ENCODE assay signal across 22 mouse cellular contexts in the genomic region with DNA sequence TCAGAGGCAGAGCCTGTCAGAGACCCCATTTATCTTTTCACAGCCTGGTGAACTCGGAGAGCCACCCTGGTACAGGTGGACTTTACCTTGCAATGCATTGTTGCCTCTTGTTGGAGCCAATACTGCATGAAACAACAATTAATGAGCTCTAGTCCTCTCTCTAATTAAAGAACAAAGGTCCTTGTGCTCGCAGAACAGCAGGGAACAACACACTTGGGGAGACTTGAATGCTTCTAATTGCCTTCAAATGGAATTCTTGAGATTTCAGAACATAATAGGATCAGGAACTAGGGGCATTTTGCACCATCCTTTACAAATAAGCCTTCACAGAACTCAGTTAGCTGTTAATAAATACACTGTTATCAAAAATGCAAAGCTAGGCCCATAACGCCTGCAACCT.
DNase-seq lines count a peak whose midpoint lies in the region; ATAC-seq and TF ChIP-seq lines count a peak whose summit lies in the region.
"Had no signal": no experiment of that assay in that cellular context is flagged by ENCODE, and none has a peak within 500 bp of the region (broad histone marks: within the 10 kb centered on the region; RNA-seq: fewer than 3 reads in every experiment).

No protein-coding gene starts in this region.

- no peaks in the 10 kb centered on the region for H3K9me3 ChIP-seq in forebrain, embryonic 12.5 days
- H3K9me3 ChIP-seq in forebrain, embryonic 15.5 days, result no peaks in the 10 kb centered on the region
- no peaks in the 10 kb centered on the region for H3K9me3 ChIP-seq in kidney, embryonic 15.5 days (replicated peaks)
- H3K9me3 ChIP-seq in kidney, embryonic 14.5 days (ENCODE audit: control insufficient read depth, low read length), result no peaks in the 10 kb centered on the region
- H3K9me3 ChIP-seq in intestine, postnatal 0 days (ENCODE audit: control insufficient read depth), result no peaks in the 10 kb centered on the region
- H3K9me3 ChIP-seq: embryonic facial prominence, embryonic 13.5 days; limb, embryonic 13.5 days; liver, embryonic 13.5 days; midbrain, embryonic 13.5 days had no signal

- no peak overlapping the region for H3K27ac ChIP-seq in forebrain, embryonic 12.5 days
- no peak overlapping the region for H3K27ac ChIP-seq in forebrain, embryonic 15.5 days (replicated peaks)
- H3K27ac ChIP-seq in kidney, embryonic 15.5 days, result 0 out of 2 replicates have a peak overlapping the region, but pooled peaks have one; percentile 18
- H3K27ac ChIP-seq in kidney, embryonic 14.5 days (ENCODE audit: low read depth, low read length), result no peak overlapping the region
- peak overlapping the region; percentile 63; the same call in 1 of the 2 replicates for H3K27ac ChIP-seq in intestine, postnatal 0 days (ENCODE audit: low read depth, low read length)
- H3K27ac ChIP-seq: embryonic facial prominence, embryonic 13.5 days; hindbrain, postnatal 0 days; limb, embryonic 13.5 days; liver, embryonic 13.5 days; midbrain, embryonic 13.5 days had no signal

- H3K4me2 ChIP-seq in forebrain, embryonic 12.5 days, result no peak overlapping the region
- H3K4me2 ChIP-seq in forebrain, embryonic 15.5 days (replicated peaks), result no peak overlapping the region
- H3K4me2 ChIP-seq in kidney, embryonic 15.5 days, result no peak overlapping the region
- no peak overlapping the region for H3K4me2 ChIP-seq in kidney, embryonic 14.5 days (replicated peaks; ENCODE audit: low read depth, low read length)
- no peak overlapping the region; the same call in 1 of the 2 replicates for H3K4me2 ChIP-seq in intestine, postnatal 0 days (replicated peaks; ENCODE audit: low read depth)
- H3K4me2 ChIP-seq: embryonic facial prominence, embryonic 13.5 days; heart, embryonic 11.5 days; limb, embryonic 13.5 days; liver, embryonic 13.5 days; midbrain, embryonic 13.5 days had no signal

- ATAC-seq in forebrain, embryonic 12.5 days (ENCODE audit: low FRiP score), result peak; percentile 20; the same call in 1 of the 2 replicates
- ATAC-seq in forebrain, embryonic 15.5 days (replicated peaks), result no peak
- no peak for ATAC-seq in kidney, embryonic 15.5 days (replicated peaks; ENCODE audit: low FRiP score)
- no peak for ATAC-seq in kidney, embryonic 14.5 days (ENCODE audit: low FRiP score, low TSS enrichment)
- ATAC-seq in intestine, postnatal 0 days, result no peak
- ATAC-seq: hindbrain, postnatal 0 days; midbrain, embryonic 13.5 days; Patski had no signal

- no peak overlapping the region for H3K9ac ChIP-seq in forebrain, embryonic 12.5 days
- no peak overlapping the region for H3K9ac ChIP-seq in forebrain, embryonic 15.5 days (replicated peaks)
- no peak overlapping the region for H3K9ac ChIP-seq in kidney, embryonic 15.5 days
- H3K9ac ChIP-seq in kidney, embryonic 14.5 days (ENCODE audit: low read depth, low read length), result no peak overlapping the region
- no peak overlapping the region for H3K9ac ChIP-seq in intestine, postnatal 0 days (ENCODE audit: low read depth, low read length)
- H3K9ac ChIP-seq: embryonic facial prominence, embryonic 13.5 days; limb, embryonic 13.5 days; liver, embryonic 13.5 days; midbrain, embryonic 13.5 days had no signal

- no peak for TF ChIP-seq POLR2A in brain, embryonic 14.5 days (IDR thresholded peaks at IDR 0.05; ENCODE audit: borderline replicate concordance, extremely low read depth, insufficient read depth, insufficient read length, poor library complexity, severe bottlenecking)

- no peak for TF ChIP-seq CTCF in brain, embryonic 14.5 days (IDR thresholded peaks at IDR 0.05; ENCODE audit: borderline replicate concordance, extremely low read depth, insufficient read depth, insufficient read length)
- no peak for TF ChIP-seq CTCF in intestine, postnatal 0 days (IDR thresholded peaks at IDR 0.05; ENCODE audit: low read depth)

- WGBS in forebrain, embryonic 12.5 days, result 12% methylated on average over 3 of the region's 3 CpGs
- WGBS in forebrain, embryonic 15.5 days, result 17% methylated on average over 3 of the region's 3 CpGs
- WGBS in kidney, embryonic 15.5 days, result 57% methylated on average over 3 of the region's 3 CpGs
- WGBS in kidney, embryonic 14.5 days, result 53% methylated on average over 3 of the region's 3 CpGs
- 36% methylated on average over 3 of the region's 3 CpGs for WGBS in intestine, postnatal 0 days

- peaks cover 29% of the 10 kb centered on the region for H3K4me1 ChIP-seq in forebrain, embryonic 12.5 days
- H3K4me1 ChIP-seq in forebrain, embryonic 15.5 days, result peaks cover 25% of the 10 kb centered on the region
- peaks cover 56% of the 10 kb centered on the region for H3K4me1 ChIP-seq in kidney, embryonic 15.5 days
- H3K4me1 ChIP-seq in kidney, embryonic 14.5 days (ENCODE audit: control insufficient read depth, insufficient read depth, low read length), result peaks cover 40% of the 10 kb centered on the region
- H3K4me1 ChIP-seq in intestine, postnatal 0 days (replicated peaks; ENCODE audit: control insufficient read depth, insufficient read depth, low read length), result peaks cover 16% of the 10 kb centered on the region; the same call in 1 of the 2 replicates

- peak; percentile 66 for DNase-seq in brain, embryonic 14.5 days (ENCODE audit: low read depth)
- no peak for DNase-seq in yolk sac, embryonic 10.5 days (ENCODE audit: low spot score)
- DNase-seq in frontal cortex, postnatal 14 days (ENCODE audit: low spot score in 2 of 2), result no peak
- DNase-seq: adrenal gland, postnatal 36 days; cerebellum, adult 11-12 months; cerebellum, postnatal 10 days; kidney, postnatal 36 days; liver, embryonic 13.5 days; lung, adult 2 months; lung, postnatal 14 days had no signal

- H3K4me3 ChIP-seq in forebrain, embryonic 12.5 days (replicated peaks), result no peak overlapping the region
- no peak overlapping the region for H3K4me3 ChIP-seq in forebrain, embryonic 15.5 days
- H3K4me3 ChIP-seq in kidney, embryonic 15.5 days (replicated peaks), result no peak overlapping the region
- no peak overlapping the region for H3K4me3 ChIP-seq in kidney, embryonic 14.5 days (ENCODE audit: low read length)
- no peak overlapping the region for H3K4me3 ChIP-seq in intestine, postnatal 0 days (ENCODE audit: low read depth, low read length)
- H3K4me3 ChIP-seq: embryonic facial prominence, embryonic 13.5 days; erythroblast, embryonic 14.5 days; limb, embryonic 13.5 days; liver, embryonic 13.5 days; midbrain, embryonic 13.5 days had no signal

- peaks cover 25% of the 10 kb centered on the region for H3K27me3 ChIP-seq in forebrain, embryonic 12.5 days
- no peaks in the 10 kb centered on the region for H3K27me3 ChIP-seq in forebrain, embryonic 15.5 days
- no peaks in the 10 kb centered on the region for H3K27me3 ChIP-seq in kidney, embryonic 15.5 days
- H3K27me3 ChIP-seq in kidney, embryonic 14.5 days (ENCODE audit: control insufficient read depth, insufficient read depth, low read length), result no peaks in the 10 kb centered on the region
- H3K27me3 ChIP-seq in intestine, postnatal 0 days (replicated peaks; ENCODE audit: control insufficient read depth, insufficient read depth, low read length), result no peaks in the 10 kb centered on the region
- H3K27me3 ChIP-seq: limb, embryonic 13.5 days; liver, embryonic 13.5 days; midbrain, embryonic 13.5 days; Patski had no signal

- no peaks in the 10 kb centered on the region for H3K36me3 ChIP-seq in forebrain, embryonic 12.5 days (replicated peaks)
- H3K36me3 ChIP-seq in forebrain, embryonic 15.5 days, result no peaks in the 10 kb centered on the region
- H3K36me3 ChIP-seq in kidney, embryonic 15.5 days, result no peaks in the 10 kb centered on the region
- no peaks in the 10 kb centered on the region for H3K36me3 ChIP-seq in kidney, embryonic 14.5 days (ENCODE audit: control insufficient read depth, insufficient read depth, low read length)
- no peaks in the 10 kb centered on the region for H3K36me3 ChIP-seq in intestine, postnatal 0 days (ENCODE audit: control insufficient read depth, insufficient read depth)
- H3K36me3 ChIP-seq: embryonic facial prominence, embryonic 13.5 days; limb, embryonic 13.5 days; liver, embryonic 13.5 days; midbrain, embryonic 13.5 days had no signal

Comparison
In these comparisons a context has a peak if more than half of its experiments do, and no peak if none do; other contexts are left out.
1. H3K27ac ChIP-seq: peak in kidney, embryonic 15.5 days (single experiment) and intestine, postnatal 0 days (single experiment); none in forebrain, embryonic 12.5 days (single experiment), forebrain, embryonic 15.5 days (single experiment) and kidney, embryonic 14.5 days (single experiment).